Mouse (Mus musculus) forebrain, embryonic 15.5 days (tissue): ENCODE measurements at regions not wholly inside any gene's neighbourhood (a gene's known extent, or its start where the extent isn't known, plus 50 kb on each side); places are given as distances from the start of the nearest gene placed in this dataset.

ENCODE experiments used
- ATAC-seq: fragments of 200-750 bp; cut with Nextera tagmentation; replicated peaks from 2 replicates; pipeline ENCODE4 v1.8.0; 2017; ENCODE audit warnings: mild to moderate bottlenecking, moderate TSS enrichment, moderate library complexity
- H3K27ac ChIP-seq: fragments of 300-500 bp; sonication (generic); replicated peaks from 2 replicates; pipeline ENCODE4 v1.5.1; 2015; ENCODE audit warnings: mild to moderate bottlenecking, inconsistent platforms
- H3K27me3 ChIP-seq: fragments of 300-500 bp; sonication (generic); 2 replicates; pipeline ENCODE4 v1.6.1; 2015; ENCODE audit warnings: inconsistent platforms
- H3K36me3 ChIP-seq: fragments of 300-500 bp; sonication (generic); 2 replicates; pipeline ENCODE4 v1.6.1; 2015; ENCODE audit warnings: mild to moderate bottlenecking, inconsistent platforms
- H3K4me1 ChIP-seq: fragments of 300-500 bp; sonication (generic); 2 replicates; pipeline ENCODE4 v1.6.1; 2015; ENCODE audit warnings: inconsistent platforms
- H3K4me2 ChIP-seq: fragments of 300-500 bp; sonication (generic); replicated peaks from 2 replicates; pipeline ENCODE4 v1.6.1; 2015; ENCODE audit warnings: mild to moderate bottlenecking, inconsistent platforms
- H3K4me3 ChIP-seq: fragments of 300-500 bp; sonication (generic); 2 replicates; pipeline ENCODE4 v1.5.1; 2015; ENCODE audit warnings: mild to moderate bottlenecking, inconsistent platforms
- H3K9ac ChIP-seq: fragments of 300-500 bp; sonication (generic); replicated peaks from 2 replicates; pipeline ENCODE4 v1.6.1; 2015; ENCODE audit warnings: mild to moderate bottlenecking, inconsistent platforms
- H3K9me3 ChIP-seq: fragments of 300-500 bp; sonication (generic); 2 replicates; pipeline ENCODE4 v1.6.1; 2016; ENCODE audit warnings: inconsistent platforms
- WGBS: fragments of 180-500 bp; shearing (Covaris S2); methylation state at CpG from one replicate; pipeline ENCODE4 v1.1.7; 2015; ENCODE audit warnings: mixed read lengths; 5-methylcytosine and 5-hydroxymethylcytosine counted together

- no peak overlapping the region for H3K9ac ChIP-seq
- no peak overlapping the region for H3K4me2 ChIP-seq
- no peak for ATAC-seq
- H3K27ac ChIP-seq = no peak overlapping the region
- no peak overlapping the region for H3K4me3 ChIP-seq
- no peaks in the 10 kb centered on the region for H3K36me3 ChIP-seq
- H3K27me3 ChIP-seq = no peaks in the 10 kb centered on the region
- H3K4me1 ChIP-seq = peaks cover 24% of the 10 kb centered on the region
- 93% methylated on average over 10 of the region's 10 CpGs for WGBS
- no peaks in the 10 kb centered on the region for H3K9me3 ChIP-seq
These were observed 110.6 kb downstream of the Mn1 start for GRCm38 (mm10) chr5:111527741-111528140.

GRCm38 (mm10) chr5:111529096-111529495, 111.9 kb downstream of the Mn1 start:
- ATAC-seq = peak; percentile 51; the same call in 1 of the 2 replicates
- peak overlapping the region; percentile 55 for H3K27ac ChIP-seq
- no peaks in the 10 kb centered on the region for H3K36me3 ChIP-seq
- H3K9me3 ChIP-seq = no peaks in the 10 kb centered on the region
- H3K4me1 ChIP-seq = peaks cover 24% of the 10 kb centered on the region
- H3K4me3 ChIP-seq = no peak overlapping the region
- no peak overlapping the region for H3K4me2 ChIP-seq
- no peaks in the 10 kb centered on the region for H3K27me3 ChIP-seq
- H3K9ac ChIP-seq = no peak overlapping the region
- WGBS = 7% methylated on average over 9 of the region's 9 CpGs

- no peak overlapping the region for H3K4me3 ChIP-seq
- H3K4me1 ChIP-seq = peaks cover 33% of the 10 kb centered on the region
- H3K27ac ChIP-seq = no peak overlapping the region
- H3K4me2 ChIP-seq = no peak overlapping the region
- H3K36me3 ChIP-seq = no peaks in the 10 kb centered on the region
- H3K27me3 ChIP-seq = no peaks in the 10 kb centered on the region
- no peak for ATAC-seq
- no peaks in the 10 kb centered on the region for H3K9me3 ChIP-seq
- H3K9ac ChIP-seq = no peak overlapping the region
- WGBS = 23% methylated on average over 26 of the region's 26 CpGs
These were observed 113.7 kb downstream of the Mn1 start for GRCm38 (mm10) chr5:111530628-111531524.

- ATAC-seq = no peak
- Histone ChIP-seq H3K9ac (no peak overlapping the region), H3K4me3 (no peak overlapping the region), H3K4me2 (no peak overlapping the region), H3K27me3 (no peaks in the 10 kb centered on the region), H3K4me1 (peaks cover 42% of the 10 kb centered on the region), H3K27ac (no peak overlapping the region), H3K9me3 (no peaks in the 10 kb centered on the region), H3K36me3 (no peaks in the 10 kb centered on the region)
- 78% methylated on average over 9 of the region's 9 CpGs for WGBS
These were observed 115.4 kb downstream of the Mn1 start for GRCm38 (mm10) chr5:111532446-111533035.

GRCm38 (mm10) chr5:111535978-111536377, 118.8 kb downstream of the Mn1 start:
- Histone ChIP-seq H3K27ac (peak overlapping the region; percentile 49), H3K4me1 (peaks cover 54% of the 10 kb centered on the region), H3K27me3 (no peaks in the 10 kb centered on the region), H3K9ac (no peak overlapping the region), H3K9me3 (no peaks in the 10 kb centered on the region), H3K36me3 (no peaks in the 10 kb centered on the region), H3K4me2 (no peak overlapping the region), H3K4me3 (no peak overlapping the region)
- ATAC-seq = no peak; the same call in 1 of the 2 replicates
- 28% methylated on average over 13 of the region's 13 CpGs for WGBS

GRCm38 (mm10) chr5:111538560-111539450, 121.6 kb downstream of the Mn1 start:
- peak; percentile 87 for ATAC-seq
- H3K27me3 ChIP-seq = no peaks in the 10 kb centered on the region
- no peak overlapping the region for H3K4me2 ChIP-seq
- H3K4me1 ChIP-seq = peaks cover 46% of the 10 kb centered on the region
- no peak overlapping the region for H3K4me3 ChIP-seq
- H3K27ac ChIP-seq = peak overlapping the region; percentile 82
- H3K9me3 ChIP-seq = no peaks in the 10 kb centered on the region
- no peak overlapping the region for H3K9ac ChIP-seq
- no peaks in the 10 kb centered on the region for H3K36me3 ChIP-seq
- WGBS = 32% methylated on average over 13 of the region's 13 CpGs

- Histone ChIP-seq H3K4me2 (no peak overlapping the region), H3K4me3 (no peak overlapping the region), H3K4me1 (peaks cover 42% of the 10 kb centered on the region), H3K27ac (no peak overlapping the region), H3K9ac (no peak overlapping the region), H3K9me3 (no peaks in the 10 kb centered on the region), H3K27me3 (no peaks in the 10 kb centered on the region), H3K36me3 (no peaks in the 10 kb centered on the region)
- 21% methylated on average over 3 of the region's 3 CpGs for WGBS
- ATAC-seq = no peak
These were observed 123.3 kb downstream of the Mn1 start for GRCm38 (mm10) chr5:111540486-111540885.

- no peak overlapping the region for H3K4me2 ChIP-seq
These were observed 124.9 kb downstream of the Mn1 start for GRCm38 (mm10) chr5:111542077-111542476.

GRCm38 (mm10) chr5:111543721-111544495, 126.7 kb downstream of the Mn1 start:
- Histone ChIP-seq H3K9ac (no peak overlapping the region), H3K36me3 (no peaks in the 10 kb centered on the region), H3K4me2 (no peak overlapping the region), H3K27me3 (no peaks in the 10 kb centered on the region), H3K4me1 (peaks cover 15% of the 10 kb centered on the region), H3K4me3 (no peak overlapping the region), H3K27ac (no peak overlapping the region), H3K9me3 (no peaks in the 10 kb centered on the region)
- WGBS = 90% methylated on average over 9 of the region's 9 CpGs
- ATAC-seq = no peak

More at GRCm38 (mm10) chr5:111542077-111542476, 124.9 kb downstream of the Mn1 start:
- no peak overlapping the region for H3K27ac ChIP-seq
- no peak for ATAC-seq
- no peaks in the 10 kb centered on the region for H3K36me3 ChIP-seq
- H3K4me3 ChIP-seq = no peak overlapping the region
- H3K9ac ChIP-seq = no peak overlapping the region
- peaks cover 30% of the 10 kb centered on the region for H3K4me1 ChIP-seq
- 93% methylated on average over 3 of the region's 3 CpGs for WGBS
- no peaks in the 10 kb centered on the region for H3K9me3 ChIP-seq
- no peaks in the 10 kb centered on the region for H3K27me3 ChIP-seq

- 65% methylated on average over 16 of the region's 16 CpGs for WGBS
- H3K4me2 ChIP-seq = no peak overlapping the region
- no peak overlapping the region for H3K9ac ChIP-seq
- peaks cover 24% of the 10 kb centered on the region for H3K4me1 ChIP-seq
- H3K4me3 ChIP-seq = no peak overlapping the region
- H3K36me3 ChIP-seq = no peaks in the 10 kb centered on the region
- no peak for ATAC-seq
- H3K27me3 ChIP-seq = no peaks in the 10 kb centered on the region
- peak overlapping the region; percentile 73 for H3K27ac ChIP-seq
- no peaks in the 10 kb centered on the region for H3K9me3 ChIP-seq
These were observed 136.6 kb downstream of the Mn1 start for GRCm38 (mm10) chr5:111553471-111554382.
